Mouse (Mus musculus): Measurements from ENCODE around the gene Cyp4a12b.

DNA sequence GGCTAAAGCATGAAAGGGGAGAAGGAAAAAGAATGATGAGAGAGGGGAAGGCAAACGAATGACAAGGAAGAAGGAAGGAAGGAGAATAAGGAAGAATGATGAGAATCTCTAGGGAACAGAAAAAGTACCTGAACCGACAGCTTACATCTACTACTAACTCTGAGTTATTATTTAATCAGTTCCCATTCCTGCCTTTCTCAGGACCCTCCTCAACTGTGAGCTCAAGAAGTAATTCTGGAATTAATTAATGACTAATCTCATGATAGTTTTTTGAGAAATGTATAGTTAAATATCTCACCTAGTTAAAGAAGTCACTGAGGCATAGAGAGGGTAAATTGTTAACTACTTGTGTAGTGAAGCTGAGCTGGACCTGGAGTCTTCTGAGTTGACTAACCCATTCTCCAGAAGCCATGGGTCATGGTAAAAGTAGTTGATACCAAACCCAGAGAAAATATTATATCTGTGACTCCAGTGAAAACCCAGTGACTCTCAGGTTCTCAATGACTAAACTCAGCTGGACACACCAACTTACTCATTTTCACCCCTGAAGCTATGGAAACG, 39.2 kb downstream of the Cyp4a12b start:
- TF ChIP-seq ZC3H11A (IDR thresholded peaks at IDR 0.05; ENCODE audit: low read depth, low read length) (no peak), CTCF (conservative IDR thresholded peaks at IDR 0.05 in 1 of 2, IDR thresholded peaks at IDR 0.05 in 1 of 2; ENCODE audit: low read depth in 2 of 2, low read length in 2 of 2) (no peak)
